Mouse (Mus musculus): ENCODE measurements at regions not wholly inside any gene's neighbourhood (a gene's known extent, or its start where the extent isn't known, plus 50 kb on each side); places are given as distances from the start of the nearest gene placed in this dataset.

GRCm38 (mm10) chr9:41861136-41861535 is 263.0 kb downstream of the Sorl1 start:
- H3K4me3 ChIP-seq (ENCODE audit: inconsistent target): no peak overlapping the region

GRCm38 (mm10) chr9:41860681-41861080 is 263.4 kb downstream of the Sorl1 start:
- WGBS (ENCODE audit: missing documents): 9% methylated on average over 4 of the region's 4 CpGs
- Histone ChIP-seq H3K36me3 (ENCODE audit: inconsistent target) (no peaks in the 10 kb centered on the region), H3K4me3 (ENCODE audit: inconsistent target) (no peak overlapping the region), H3K79me2 (ENCODE audit: inconsistent target) (no peaks in the 10 kb centered on the region), H3K27ac (no peak overlapping the region)

More at GRCm38 (mm10) chr9:41861136-41861535, 263.0 kb downstream of the Sorl1 start:
- Histone ChIP-seq H3K79me2 (ENCODE audit: inconsistent target) (no peaks in the 10 kb centered on the region), H3K27ac (no peak overlapping the region), H3K36me3 (ENCODE audit: inconsistent target) (no peaks in the 10 kb centered on the region)
- WGBS (ENCODE audit: missing documents): 86% methylated on average over 5 of the region's 5 CpGs

GRCm38 (mm10) chr9:41859780-41860179 is 264.3 kb downstream of the Sorl1 start:
- H3K27ac ChIP-seq: no peak overlapping the region
- H3K36me3 ChIP-seq (ENCODE audit: inconsistent target): no peaks in the 10 kb centered on the region
- no peaks in the 10 kb centered on the region for H3K79me2 ChIP-seq (ENCODE audit: inconsistent target)
- WGBS (ENCODE audit: missing documents): 29% methylated on average over 3 of the region's 3 CpGs
- H3K4me3 ChIP-seq (ENCODE audit: inconsistent target): no peak overlapping the region

- WGBS (ENCODE audit: missing documents): 90% methylated on average over 1 of the region's 1 CpGs
- Histone ChIP-seq H3K27ac (no peak overlapping the region), H3K4me3 (ENCODE audit: inconsistent target) (no peak overlapping the region), H3K36me3 (ENCODE audit: inconsistent target) (no peaks in the 10 kb centered on the region), H3K79me2 (ENCODE audit: inconsistent target) (no peaks in the 10 kb centered on the region)
Measured at GRCm38 (mm10) chr9:41852099-41852498, 272.0 kb downstream of the Sorl1 start.

GRCm38 (mm10) chr9:41849628-41850326 is 274.3 kb downstream of the Sorl1 start:
- Histone ChIP-seq H3K27ac (no peak overlapping the region), H3K36me3 (ENCODE audit: inconsistent target) (no peaks in the 10 kb centered on the region), H3K4me3 (ENCODE audit: inconsistent target) (no peak overlapping the region), H3K79me2 (ENCODE audit: inconsistent target) (no peaks in the 10 kb centered on the region)
- 84% methylated on average over 4 of the region's 4 CpGs for WGBS (ENCODE audit: missing documents)

GRCm38 (mm10) chr9:41844616-41845015 is 279.5 kb downstream of the Sorl1 start:
- no peak overlapping the region for H3K4me3 ChIP-seq (ENCODE audit: inconsistent target)
- 100% methylated on average over 3 of the region's 3 CpGs for WGBS (ENCODE audit: missing documents)
- no peaks in the 10 kb centered on the region for H3K36me3 ChIP-seq (ENCODE audit: inconsistent target)
- no peaks in the 10 kb centered on the region for H3K79me2 ChIP-seq (ENCODE audit: inconsistent target)
- H3K27ac ChIP-seq: no peak overlapping the region

GRCm38 (mm10) chr9:41834487-41835404 is 289.4 kb downstream of the Sorl1 start:
- Histone ChIP-seq H3K4me3 (ENCODE audit: inconsistent target) (no peak overlapping the region), H3K36me3 (ENCODE audit: inconsistent target) (no peaks in the 10 kb centered on the region), H3K79me2 (ENCODE audit: inconsistent target) (no peaks in the 10 kb centered on the region), H3K27ac (no peak overlapping the region)
- 83% methylated on average over 11 of the region's 11 CpGs for WGBS (ENCODE audit: missing documents)

- Histone ChIP-seq H3K4me3 (ENCODE audit: inconsistent target) (no peak overlapping the region), H3K36me3 (ENCODE audit: inconsistent target) (no peaks in the 10 kb centered on the region), H3K79me2 (ENCODE audit: inconsistent target) (no peaks in the 10 kb centered on the region), H3K27ac (no peak overlapping the region)
- WGBS (ENCODE audit: missing documents): 86% methylated on average over 1 of the region's 1 CpGs
Measured at GRCm38 (mm10) chr9:41833408-41833807, 290.7 kb downstream of the Sorl1 start.

- WGBS (ENCODE audit: missing documents): 89% methylated on average over 4 of the region's 4 CpGs
- H3K4me3 ChIP-seq (ENCODE audit: inconsistent target): no peak overlapping the region
- H3K36me3 ChIP-seq (ENCODE audit: inconsistent target): no peaks in the 10 kb centered on the region
- H3K27ac ChIP-seq: no peak overlapping the region
- no peaks in the 10 kb centered on the region for H3K79me2 ChIP-seq (ENCODE audit: inconsistent target)
Measured at GRCm38 (mm10) chr9:41827356-41827755, 296.7 kb downstream of the Sorl1 start.

- Histone ChIP-seq H3K27ac (no peak overlapping the region), H3K79me2 (ENCODE audit: inconsistent target) (no peaks in the 10 kb centered on the region), H3K36me3 (ENCODE audit: inconsistent target) (no peaks in the 10 kb centered on the region), H3K4me3 (ENCODE audit: inconsistent target) (no peak overlapping the region)
- WGBS (ENCODE audit: missing documents): 64% methylated on average over 4 of the region's 4 CpGs
Measured at GRCm38 (mm10) chr9:41821401-41821800, 302.7 kb downstream of the Sorl1 start.

- no peak overlapping the region for H3K4me3 ChIP-seq (ENCODE audit: inconsistent target)
- no peak overlapping the region for H3K27ac ChIP-seq
- WGBS (ENCODE audit: missing documents): 74% methylated on average over 11 of the region's 11 CpGs
- no peaks in the 10 kb centered on the region for H3K79me2 ChIP-seq (ENCODE audit: inconsistent target)
- H3K36me3 ChIP-seq (ENCODE audit: inconsistent target): no peaks in the 10 kb centered on the region
Measured at GRCm38 (mm10) chr9:41817740-41818461, 306.2 kb downstream of the Sorl1 start.

GRCm38 (mm10) chr9:41815921-41816320 is 308.2 kb downstream of the Sorl1 start:
- WGBS (ENCODE audit: missing documents): 38% methylated on average over 2 of the region's 2 CpGs
- Histone ChIP-seq H3K79me2 (ENCODE audit: inconsistent target) (no peaks in the 10 kb centered on the region), H3K27ac (no peak overlapping the region), H3K4me3 (ENCODE audit: inconsistent target) (no peak overlapping the region), H3K36me3 (ENCODE audit: inconsistent target) (no peaks in the 10 kb centered on the region)

- Histone ChIP-seq H3K4me3 (ENCODE audit: inconsistent target) (no peak overlapping the region), H3K36me3 (ENCODE audit: inconsistent target) (no peaks in the 10 kb centered on the region), H3K79me2 (ENCODE audit: inconsistent target) (no peaks in the 10 kb centered on the region), H3K27ac (no peak overlapping the region)
- WGBS (ENCODE audit: missing documents): 86% methylated on average over 4 of the region's 4 CpGs
Measured at GRCm38 (mm10) chr9:41809291-41809690, 314.8 kb downstream of the Sorl1 start.

- WGBS (ENCODE audit: missing documents): 81% methylated on average over 3 of the region's 3 CpGs
- no peaks in the 10 kb centered on the region for H3K79me2 ChIP-seq (ENCODE audit: inconsistent target)
- no peak overlapping the region for H3K4me3 ChIP-seq (ENCODE audit: inconsistent target)
- no peak overlapping the region for H3K27ac ChIP-seq
- no peaks in the 10 kb centered on the region for H3K36me3 ChIP-seq (ENCODE audit: inconsistent target)
Measured at GRCm38 (mm10) chr9:41808791-41809190, 315.3 kb downstream of the Sorl1 start.

GRCm38 (mm10) chr9:41806289-41806621 is 317.8 kb downstream of the Sorl1 start:
- 96% methylated on average over 5 of the region's 5 CpGs for WGBS (ENCODE audit: missing documents)
- no peak overlapping the region for H3K27ac ChIP-seq
- no peaks in the 10 kb centered on the region for H3K36me3 ChIP-seq (ENCODE audit: inconsistent target)
- H3K4me3 ChIP-seq (ENCODE audit: inconsistent target): no peak overlapping the region
- no peaks in the 10 kb centered on the region for H3K79me2 ChIP-seq (ENCODE audit: inconsistent target)

Measured in macrophage (primary cell).